Mouse (Mus musculus) embryonic fibroblast, embryonic 13.5 days (primary cell): ENCODE data around the gene Fhdc1. TPM values are rescaled to one million over a fixed set of nuclear protein-coding genes. Genes with fewer than 3 reads are reported as not detected.

Experiments
- H3K27ac ChIP-seq: 2 replicates; pipeline ENCODE4 v1.5.1; 2012; ENCODE audit warnings: low read length, control low read depth, inconsistent platforms; ENCODE audit not compliant: insufficient read depth
- H3K4me1 ChIP-seq: 2 replicates; pipeline ENCODE4 v1.6.1; 2011; ENCODE audit warnings: low read length; ENCODE audit not compliant: control insufficient read depth, insufficient read depth
- H3K4me3 ChIP-seq: 2 replicates; pipeline ENCODE4 v1.5.1; 2011; ENCODE audit warnings: mild to moderate bottlenecking, control low read depth, low read length; ENCODE audit not compliant: insufficient read depth
- CTCF ChIP-seq: IDR thresholded peaks from 2 replicates; pipeline ENCODE4 v1.5.1; 2011; ENCODE audit warnings: mild to moderate bottlenecking, control low read depth, low read length, moderate library complexity, borderline replicate concordance; ENCODE audit not compliant: insufficient read depth
- POLR2A ChIP-seq: IDR thresholded peaks from 2 replicates; pipeline ENCODE4 v1.6.1; 2011; ENCODE audit warnings: low read depth, mild to moderate bottlenecking, control low read depth, low read length, moderate library complexity
- polyA plus RNA-seq: library from polyadenylated mRNA; stranded (reverse); fragments of >200 nt; gene quantifications from 2 replicates; pipeline ENCODE4 v1.2.4, GENCODE M21; 2011; ENCODE audit warnings: low read depth; ENCODE audit not compliant: missing spikeins, insufficient read length

Gene Fhdc1
- polyA plus RNA-seq, 1 experiment, result 9.7 TPM

- no peak overlapping the region for H3K4me3 ChIP-seq
- peaks cover 6% of the 10 kb centered on the region for H3K4me1 ChIP-seq
- no peak for TF ChIP-seq POLR2A
- no peak for TF ChIP-seq CTCF
- no peak overlapping the region for H3K27ac ChIP-seq
These were observed 18.5 kb downstream of the Fhdc1 start for GRCm38 (mm10) chr3:84461687-84462086.

- TF ChIP-seq POLR2A (no peak), CTCF (no peak)
- Histone ChIP-seq H3K4me1 (peaks cover 6% of the 10 kb centered on the region), H3K4me3 (no peak overlapping the region), H3K27ac (no peak overlapping the region)
These were observed 19.3 kb downstream of the Fhdc1 start for GRCm38 (mm10) chr3:84460952-84461351.

DNA sequence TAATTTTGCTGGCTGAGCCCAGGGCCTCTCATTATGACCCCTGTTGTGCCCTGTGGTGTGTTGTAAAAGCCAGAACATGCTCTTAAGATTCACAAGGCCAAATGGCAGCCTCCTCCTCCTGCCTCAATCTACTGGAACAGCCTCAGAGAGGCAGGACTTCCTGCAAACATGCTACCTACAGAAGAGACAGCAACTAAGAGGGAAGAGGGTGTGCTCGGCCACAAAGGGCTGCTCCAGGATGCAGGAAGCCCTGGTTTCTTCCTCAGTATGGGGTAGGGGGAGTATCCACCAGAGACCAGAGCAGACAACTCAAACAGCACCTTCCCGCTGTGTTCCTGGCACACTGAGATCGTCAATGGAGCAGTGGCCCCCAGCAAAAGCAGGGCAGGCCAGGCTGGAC lies 19.7 kb downstream of the Fhdc1 start:
- Histone ChIP-seq H3K4me1 (peaks cover 6% of the 10 kb centered on the region), H3K4me3 (no peak overlapping the region), H3K27ac (no peak overlapping the region)
- no peak for TF ChIP-seq CTCF
- no peak for TF ChIP-seq POLR2A

DNA sequence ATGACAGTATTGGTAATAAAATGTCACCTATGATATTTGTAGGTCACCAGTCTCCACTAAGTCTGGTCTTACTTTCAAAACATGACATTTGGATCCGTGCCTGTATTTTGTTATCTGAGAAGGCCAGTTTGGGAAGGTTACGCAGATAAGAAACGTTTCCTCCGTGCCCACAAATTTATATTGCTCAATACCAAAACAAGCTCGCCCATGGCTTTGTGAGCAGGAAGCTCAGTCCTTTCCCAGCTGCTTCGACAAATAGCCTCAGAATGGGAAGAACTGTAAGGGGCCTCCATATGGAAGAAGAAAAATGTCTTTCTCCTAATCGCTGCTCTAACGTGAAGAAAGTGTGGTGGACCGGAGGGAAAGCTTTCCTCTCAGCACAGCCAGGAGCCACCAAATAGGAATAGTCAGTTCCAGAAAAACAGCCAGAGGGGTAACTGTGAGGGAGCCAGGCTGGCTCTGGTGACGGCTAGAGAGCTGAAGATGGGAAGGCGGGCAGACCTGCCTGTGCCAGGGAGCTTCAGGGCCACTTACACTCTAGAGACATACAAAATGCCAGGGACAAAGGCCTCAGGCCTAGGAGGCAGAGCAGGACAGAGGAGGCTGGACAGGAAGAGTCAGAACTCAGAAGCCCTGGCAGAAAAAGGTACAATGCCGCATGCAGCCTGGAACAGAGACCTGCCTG lies 24.4 kb downstream of the Fhdc1 start:
- Histone ChIP-seq H3K4me1 (peaks cover 2% of the 10 kb centered on the region; the same call in 1 of the 2 replicates), H3K4me3 (no peak overlapping the region), H3K27ac (no peak overlapping the region)
- TF ChIP-seq POLR2A (no peak), CTCF (no peak)

DNA sequence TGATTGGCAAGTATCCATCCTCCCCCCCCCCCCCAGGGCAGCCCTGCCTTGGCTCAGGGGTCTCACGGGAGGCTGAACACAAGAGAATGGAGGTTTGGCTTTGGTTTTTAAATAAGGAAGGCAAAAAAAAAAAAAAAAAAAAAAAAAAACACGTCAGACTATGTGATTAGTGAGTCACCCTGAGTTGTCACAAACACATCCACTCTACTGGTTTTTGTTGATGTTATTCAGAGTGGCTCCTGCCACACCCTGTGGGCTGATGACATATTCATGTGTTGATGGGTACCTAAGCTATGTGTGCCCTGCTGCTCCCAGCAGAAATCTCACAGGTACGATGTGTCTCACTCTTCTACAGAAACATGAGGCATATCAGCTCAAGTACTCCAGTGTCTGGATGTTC lies 29.6 kb downstream of the Fhdc1 start:
- TF ChIP-seq POLR2A (no peak), CTCF (no peak)
- no peak overlapping the region for H3K4me3 ChIP-seq

DNA sequence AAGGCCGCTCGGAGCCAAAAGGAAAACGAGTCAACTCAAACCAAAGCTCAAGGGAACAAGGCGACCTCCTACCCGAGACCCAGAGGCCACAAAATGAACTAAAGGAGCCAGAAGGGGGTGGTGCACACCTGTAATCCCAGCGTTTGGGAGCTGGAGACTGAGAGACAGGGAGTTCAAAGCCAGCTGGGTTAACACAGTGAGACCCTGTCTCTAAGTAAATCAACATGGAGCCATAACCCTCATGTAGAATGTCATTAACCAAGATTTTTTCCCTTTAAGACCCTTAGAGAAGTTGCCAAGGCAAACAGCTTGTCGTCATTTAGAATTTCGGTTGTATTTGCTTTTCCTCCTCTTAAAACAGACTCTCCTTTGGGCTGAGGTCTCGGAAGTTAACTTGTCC lies 31.2 kb downstream of the Fhdc1 start:
- Histone ChIP-seq H3K27ac (no peak overlapping the region), H3K4me1 (peaks cover 6% of the 10 kb centered on the region), H3K4me3 (no peak overlapping the region)
- TF ChIP-seq CTCF, result no peak
- no peak for TF ChIP-seq POLR2A

More for the DNA sequence above, 29.6 kb downstream of the Fhdc1 start:
- H3K4me1 ChIP-seq, result peaks cover 6% of the 10 kb centered on the region
- no peak overlapping the region for H3K27ac ChIP-seq

DNA sequence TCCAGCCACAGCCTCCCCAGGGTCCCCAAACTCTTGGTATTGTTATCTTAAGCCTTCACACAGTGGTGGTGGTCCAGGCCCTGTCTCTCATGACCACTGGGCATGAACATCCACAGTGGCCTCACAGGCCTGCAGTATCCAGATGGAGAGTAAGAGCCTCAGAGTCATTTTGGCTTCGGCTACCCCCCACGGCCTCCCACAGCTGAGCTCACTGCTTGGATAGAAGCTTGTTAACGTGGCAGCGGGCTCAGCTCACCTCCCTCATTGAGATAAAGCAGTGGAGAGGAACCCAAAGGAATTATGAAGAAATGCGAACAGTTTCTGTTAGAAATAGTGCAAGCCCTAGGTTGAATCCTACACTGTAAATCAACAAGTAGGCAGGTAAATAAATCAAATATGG lies 32.4 kb downstream of the Fhdc1 start:
- TF ChIP-seq CTCF (no peak), POLR2A (no peak)
- peaks cover 6% of the 10 kb centered on the region for H3K4me1 ChIP-seq
- H3K4me3 ChIP-seq, result no peak overlapping the region
- H3K27ac ChIP-seq, result no peak overlapping the region

- Histone ChIP-seq H3K4me1 (peaks cover 4% of the 10 kb centered on the region), H3K27ac (no peak overlapping the region), H3K4me3 (no peak overlapping the region)
- TF ChIP-seq CTCF, result no peak
- TF ChIP-seq POLR2A, result no peak
These were observed 34.4 kb downstream of the Fhdc1 start for GRCm38 (mm10) chr3:84445838-84446237.

- TF ChIP-seq CTCF, result no peak
- no peak for TF ChIP-seq POLR2A
- H3K4me3 ChIP-seq, result no peak overlapping the region
These were observed 37.3 kb downstream of the Fhdc1 start for GRCm38 (mm10) chr3:84442890-84443289.

GRCm38 (mm10) chr3:84439431-84440210 lies 40.6 kb downstream of the Fhdc1 start:
- no peak for TF ChIP-seq POLR2A
- no peak for TF ChIP-seq CTCF
- H3K4me3 ChIP-seq, result no peak overlapping the region
- peaks cover 13% of the 10 kb centered on the region; the same call in 1 of the 2 replicates for H3K4me1 ChIP-seq
- no peak overlapping the region for H3K27ac ChIP-seq

More at GRCm38 (mm10) chr3:84442890-84443289, 37.3 kb downstream of the Fhdc1 start:
- Histone ChIP-seq H3K4me1 (peaks cover 4% of the 10 kb centered on the region; the same call in 1 of the 2 replicates), H3K27ac (no peak overlapping the region)
